Mouse (Mus musculus) granulocyte monocyte progenitor cell, adult 5-6 weeks (primary cell): ENCODE measurements around the gene Fam92b. TPM values are rescaled to one million over a fixed set of nuclear protein-coding genes. Genes with fewer than 3 reads are reported as not detected.

Source experiments
- ATAC-seq: replicated peaks from 2 replicates; pipeline ENCODE4 v1.8.0; 2016; ENCODE audit warnings: mild to moderate bottlenecking, moderate TSS enrichment, inconsistent platforms; ENCODE audit not compliant: poor library complexity, severe bottlenecking
- total RNA-seq, 2 experiments: library from RNA; stranded (forward) in 1 of 2; stranded (reverse) in 1 of 2; fragments of 200-712, 200-1000 nt in 1 of 2; fragments of >200 nt in 1 of 2; fragmentation: Nextera tagmentation in 1 of 2; gene quantifications; 2 replicates each; pipeline ENCODE4 v1.2.3; 2014 to 2017

Fam92b gene
- total RNA-seq (2014; fragmentation: Nextera tagmentation) (not detected in 2 replicates), total RNA-seq (2017) (not detected in 2 replicates)

GRCm38 (mm10) chr8:120177318-120178123 lies at the start of gene Fam92b:
Gene Fam92b (minus strand): TSS chr8:120177466.
- ATAC-seq = peak; percentile 40

GRCm38 (mm10) chr8:120225421-120226151 lies 48.3 kb upstream of the Fam92b start:
- ATAC-seq = peak; percentile 28

GRCm38 (mm10) chr8:120224521-120225420 lies 47.5 kb upstream of the Fam92b start:
- peak; percentile 26; the same call in 1 of the 2 replicates for ATAC-seq

DNA sequence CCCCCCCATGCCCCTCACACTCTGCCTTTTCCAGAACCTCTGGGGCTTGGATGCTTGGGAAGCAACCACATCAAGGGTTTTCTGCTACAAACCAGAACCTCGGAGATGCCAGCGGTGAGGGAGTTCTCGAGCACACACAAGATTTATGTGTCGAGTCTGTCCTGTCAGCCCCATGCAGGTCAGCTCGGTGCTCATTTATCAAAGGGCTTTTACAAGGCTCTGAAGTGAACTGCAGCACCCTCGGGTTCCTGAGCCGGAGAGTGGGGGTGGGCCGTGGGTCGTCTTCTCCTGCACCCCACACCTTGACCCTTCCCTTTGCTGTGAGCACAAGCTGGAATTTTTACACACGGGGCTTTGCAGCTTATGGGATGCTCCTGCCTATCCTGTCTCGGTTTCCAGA lies 45.3 kb upstream of the Fam92b start:
- no peak for ATAC-seq

DNA sequence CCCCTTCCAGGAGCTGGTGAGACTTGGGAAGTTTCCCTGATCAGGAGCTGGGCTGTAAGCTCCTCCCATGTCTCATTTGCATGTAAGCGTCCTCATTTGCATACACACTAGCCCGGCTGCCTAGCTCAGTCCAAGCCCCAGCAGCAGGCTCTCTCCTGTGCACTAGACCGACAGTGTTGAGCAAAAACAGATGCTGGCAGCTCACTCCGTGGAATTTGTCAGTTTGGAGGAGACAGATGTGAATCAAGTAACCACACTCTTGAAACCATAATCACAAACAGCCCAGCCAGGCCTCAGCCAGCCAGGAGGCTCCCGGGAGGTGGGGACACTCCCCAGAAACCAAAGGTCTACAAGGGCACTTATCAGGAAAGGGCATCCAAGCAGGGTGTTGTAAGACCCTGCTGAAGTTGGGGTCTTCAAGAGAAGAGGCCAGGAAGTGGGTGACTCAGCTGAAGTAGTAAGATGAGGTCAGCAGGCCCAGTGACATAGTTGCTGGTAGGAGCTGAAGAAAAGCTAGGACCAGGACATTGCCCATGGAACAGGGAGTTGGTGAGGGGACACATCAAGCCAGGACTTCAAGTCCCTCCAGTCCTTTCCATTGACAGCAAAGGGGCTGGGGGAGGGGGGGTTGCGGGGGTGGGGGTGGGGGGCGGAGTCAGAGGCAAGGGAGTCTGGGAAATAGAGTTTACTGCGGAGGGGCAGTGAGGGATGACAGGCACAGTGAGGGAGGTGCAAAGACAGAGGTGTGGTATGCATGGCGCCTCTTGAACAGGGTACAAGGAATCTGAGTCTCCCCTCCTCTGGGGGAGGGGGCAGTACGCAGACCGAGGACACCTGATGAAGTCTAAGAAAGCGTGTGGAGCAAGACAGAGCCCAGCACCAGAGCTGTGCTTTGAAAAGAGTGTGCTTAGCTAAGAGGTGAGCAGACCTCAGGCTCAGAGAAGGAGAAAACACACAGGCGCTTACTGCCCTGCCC lies 39.9 kb upstream of the Fam92b start:
- ATAC-seq = peak; percentile 74

DNA sequence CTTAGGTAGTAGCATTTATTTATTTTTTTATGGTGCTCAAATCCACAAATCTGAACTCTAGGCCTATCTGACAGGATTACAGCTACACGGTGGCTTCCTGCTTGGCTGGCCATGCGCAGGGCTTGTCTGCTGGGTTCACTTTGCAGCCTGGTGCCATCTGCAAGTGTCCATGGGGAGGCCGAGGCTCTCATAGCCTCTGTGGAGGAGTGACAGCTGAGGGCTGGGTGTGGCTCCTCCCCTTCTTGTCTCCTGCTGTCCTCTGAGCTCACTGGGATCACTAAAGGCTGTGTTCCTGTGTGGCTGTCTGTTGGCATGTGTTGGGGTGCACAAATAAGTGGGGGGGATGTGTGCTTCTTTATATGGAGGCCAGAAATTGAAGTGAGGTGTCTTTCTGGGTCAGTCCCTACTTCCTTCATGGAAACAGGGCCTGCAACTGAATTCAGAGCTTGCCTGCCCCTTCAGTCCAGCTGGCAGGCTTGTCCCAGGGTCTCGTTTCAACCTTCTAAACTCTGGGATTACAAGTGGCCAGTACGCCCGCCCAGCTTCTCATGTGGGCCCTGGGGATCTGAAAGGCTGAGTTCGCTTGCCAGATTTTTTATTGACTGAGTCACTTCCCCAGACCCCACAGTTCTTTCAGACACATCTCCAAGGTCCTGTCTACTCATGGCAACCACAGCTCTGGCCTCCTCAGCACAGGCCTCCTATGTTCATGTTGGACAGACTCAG lies 38.3 kb upstream of the Fam92b start:
- ATAC-seq = no peak

DNA sequence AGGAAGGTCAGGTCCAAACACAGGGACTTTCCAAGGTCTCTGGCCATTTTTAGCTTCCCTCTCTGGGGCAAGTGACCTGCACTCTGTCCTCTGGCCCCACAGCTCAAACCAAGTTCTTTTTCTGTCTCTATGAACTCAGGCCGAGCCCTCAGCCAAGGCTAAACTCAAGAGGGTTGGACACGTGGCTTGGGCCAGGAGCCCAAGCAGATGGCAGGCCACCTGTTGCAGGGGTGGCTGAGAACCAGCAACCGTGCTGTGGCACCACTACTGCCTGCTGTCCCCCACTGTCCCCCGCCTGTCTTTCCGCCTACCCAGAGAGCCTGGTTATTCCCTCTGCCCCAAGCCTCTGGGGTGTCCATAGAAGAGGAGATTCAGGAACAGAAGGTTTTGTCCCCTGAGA lies 36.7 kb upstream of the Fam92b start:
- ATAC-seq = no peak

- no peak for ATAC-seq
These were observed 36.0 kb upstream of the Fam92b start for GRCm38 (mm10) chr8:120213229-120213628.

- ATAC-seq = no peak
These were observed 35.3 kb upstream of the Fam92b start for GRCm38 (mm10) chr8:120212596-120212995.

DNA sequence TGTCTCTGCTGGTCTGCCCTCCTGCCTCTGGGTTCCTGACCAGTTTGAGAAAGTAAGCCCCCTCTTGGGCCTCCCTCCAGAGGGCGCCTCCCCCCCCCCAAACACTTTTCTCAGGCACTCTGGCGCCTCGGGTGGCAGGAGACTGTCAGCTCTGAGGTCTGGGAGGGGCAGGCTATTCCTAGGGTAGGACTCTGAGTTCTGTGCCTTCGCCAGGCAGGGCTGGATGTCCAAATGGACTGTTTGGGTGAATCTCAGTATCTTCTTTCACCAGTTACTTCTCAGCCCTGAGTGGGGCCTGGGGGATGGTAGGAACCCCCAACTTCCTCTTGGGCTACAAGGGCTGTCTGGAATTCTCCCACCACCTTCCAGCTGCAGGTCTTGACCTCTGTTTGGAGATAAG lies 34.1 kb upstream of the Fam92b start:
- peak; percentile 42 for ATAC-seq

GRCm38 (mm10) chr8:120208113-120208512 lies 30.8 kb upstream of the Fam92b start:
- no peak for ATAC-seq

GRCm38 (mm10) chr8:120207364-120207763 lies 30.1 kb upstream of the Fam92b start:
- no peak for ATAC-seq

DNA sequence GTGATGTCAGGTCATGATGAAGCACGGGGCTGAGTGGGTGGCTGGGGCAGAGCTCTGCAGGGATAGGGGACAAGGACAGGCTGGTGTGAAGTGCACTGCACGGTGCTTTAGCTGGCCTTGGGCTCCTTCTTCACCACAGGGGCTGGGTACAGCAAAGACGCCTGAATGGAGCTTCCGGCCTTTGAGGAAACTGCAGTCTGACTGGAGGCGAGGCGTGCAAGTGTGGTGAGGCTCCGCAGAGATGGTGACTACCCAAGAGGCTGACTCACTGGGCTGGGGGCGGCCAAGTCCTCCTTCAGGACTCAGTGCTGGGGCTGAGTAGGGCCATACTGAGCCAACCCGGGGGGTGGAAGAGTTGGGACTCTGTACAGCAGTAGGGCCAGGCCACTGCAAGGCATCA lies 28.6 kb upstream of the Fam92b start:
- peak; percentile 33 for ATAC-seq

- ATAC-seq = no peak
These were observed 27.6 kb upstream of the Fam92b start for GRCm38 (mm10) chr8:120204736-120205360.

DNA sequence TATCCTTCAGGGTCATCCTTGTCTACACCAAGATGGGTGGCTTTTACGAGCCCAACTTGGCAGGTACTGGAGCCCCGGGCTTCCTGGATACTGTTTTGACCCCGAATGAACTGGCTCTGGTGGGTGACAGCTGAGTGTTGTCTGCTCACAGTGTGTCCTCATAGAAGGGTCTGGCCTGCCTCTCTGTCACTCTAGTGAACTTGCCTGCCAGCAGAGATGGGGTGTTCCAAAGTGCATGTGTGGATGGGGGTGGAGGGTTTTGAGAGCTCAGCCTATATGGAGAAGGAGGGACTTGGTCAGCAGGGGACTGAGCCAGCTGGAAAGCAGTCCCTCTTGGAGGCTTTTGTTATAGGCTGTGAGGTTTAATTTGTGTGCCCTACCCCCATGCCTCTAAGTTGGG lies 25.3 kb upstream of the Fam92b start:
- ATAC-seq = no peak

GRCm38 (mm10) chr8:120201351-120201750 lies 24.1 kb upstream of the Fam92b start:
- ATAC-seq = no peak

DNA sequence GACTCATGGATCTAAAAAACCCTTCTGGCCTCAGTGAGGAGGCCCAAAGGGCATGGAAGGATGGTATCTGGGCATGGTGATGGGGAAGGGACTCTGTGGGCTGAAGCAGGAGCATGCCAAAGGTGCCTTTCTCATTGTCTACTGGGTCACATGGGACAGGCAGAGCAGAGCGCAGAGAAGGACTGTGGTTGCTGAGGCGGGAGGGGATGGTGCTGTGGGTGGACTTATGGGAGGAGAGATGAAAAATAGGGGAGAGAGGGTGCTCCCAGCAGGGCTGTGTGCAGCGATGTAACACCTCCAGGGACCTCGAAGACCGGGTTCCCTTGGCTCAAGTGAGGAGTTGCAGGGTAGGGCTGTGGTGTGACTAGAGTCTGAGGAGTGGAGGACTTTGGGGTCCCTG lies 14.9 kb upstream of the Fam92b start:
- no peak for ATAC-seq

DNA sequence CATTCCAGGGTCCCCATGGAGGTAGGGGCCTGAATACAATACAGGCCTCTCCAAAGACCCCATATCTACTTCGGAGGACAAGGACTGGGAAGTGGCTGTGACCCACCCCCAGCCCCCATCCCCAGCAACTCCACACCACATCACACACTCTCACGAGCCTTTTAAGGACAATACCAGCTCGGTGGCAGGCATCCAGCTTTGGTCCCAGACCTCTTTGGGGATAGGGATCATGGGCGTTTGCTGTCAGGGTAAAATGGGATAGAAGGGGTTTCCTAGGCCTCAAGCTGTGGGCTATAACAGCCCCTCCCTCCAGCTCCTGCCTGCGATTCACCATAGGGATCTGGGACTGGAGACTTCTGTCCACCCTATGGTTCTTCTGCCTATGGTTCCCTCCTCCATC lies 14.4 kb upstream of the Fam92b start:
- ATAC-seq = no peak
